Mouse (Mus musculus): Measurements from ENCODE around the gene Foxj3. TPM values are rescaled to one million over a fixed set of nuclear protein-coding genes. Genes with fewer than 3 reads are reported as not detected.
A peak's percentile ranks its signal among the peaks of the same experiment; 100 is the strongest.
"Not testable (repeated sequence)": the region's sequence is repeated elsewhere in the genome, so short reads cannot be mapped to it uniquely, and the experiment has no call there.

Gene Foxj3
- total RNA-seq (2021), result 10 to 100 TPM; 64.6 to 77.5 TPM

GRCm38 (mm10) chr4:119536615-119537014 is at the start of gene Foxj3:
TSS of gene Foxj3 (plus strand) at chr4:119537004.
- not testable (repeated sequence) for DNase-seq (ENCODE audit: low spot score in 2 of 2)
- intact Hi-C loops (cut with DNase I), result loop anchor here (5.0 to 10.0 kb wide), 3 partner anchors 88 to 292 kb away; partner anchors contain the start of genes Ppcs and Zmynd12

DNA sequence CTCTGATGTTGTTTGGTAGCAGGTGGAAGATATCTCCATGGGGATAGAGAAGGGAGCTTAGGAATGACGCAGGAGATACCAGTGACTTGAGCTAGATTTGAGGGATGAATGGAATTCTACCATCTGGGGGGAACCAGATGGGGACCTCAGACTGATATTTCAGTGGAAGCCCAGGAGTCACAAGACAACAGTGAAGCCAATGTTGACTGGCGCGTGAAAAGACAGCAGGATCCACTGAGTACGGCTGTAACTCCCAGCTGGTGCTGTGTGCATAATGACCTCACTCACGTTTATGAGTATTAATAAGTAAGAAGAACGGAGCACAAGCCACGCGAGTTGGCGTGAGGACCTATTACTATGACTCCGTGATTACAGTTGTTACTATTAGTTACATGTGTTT is 47.1 kb upstream of the Foxj3 start:
- no peak for DNase-seq (ENCODE audit: low spot score in 2 of 2)
- intact Hi-C loops (cut with DNase I), result loop anchor here (5.0 kb wide), 1 partner anchor 57 kb away; no protein-coding TSS in a partner anchor

- intact Hi-C loops (cut with DNase I), result loop anchor here (5.0 kb wide), 1 partner anchor 59 kb away; no protein-coding TSS in a partner anchor
- DNase-seq (ENCODE audit: low spot score in 2 of 2), result peak in 1 of 2 experiments; percentile 18
Measured at GRCm38 (mm10) chr4:119490806-119491205, 46.0 kb upstream of the Foxj3 start.

DNA sequence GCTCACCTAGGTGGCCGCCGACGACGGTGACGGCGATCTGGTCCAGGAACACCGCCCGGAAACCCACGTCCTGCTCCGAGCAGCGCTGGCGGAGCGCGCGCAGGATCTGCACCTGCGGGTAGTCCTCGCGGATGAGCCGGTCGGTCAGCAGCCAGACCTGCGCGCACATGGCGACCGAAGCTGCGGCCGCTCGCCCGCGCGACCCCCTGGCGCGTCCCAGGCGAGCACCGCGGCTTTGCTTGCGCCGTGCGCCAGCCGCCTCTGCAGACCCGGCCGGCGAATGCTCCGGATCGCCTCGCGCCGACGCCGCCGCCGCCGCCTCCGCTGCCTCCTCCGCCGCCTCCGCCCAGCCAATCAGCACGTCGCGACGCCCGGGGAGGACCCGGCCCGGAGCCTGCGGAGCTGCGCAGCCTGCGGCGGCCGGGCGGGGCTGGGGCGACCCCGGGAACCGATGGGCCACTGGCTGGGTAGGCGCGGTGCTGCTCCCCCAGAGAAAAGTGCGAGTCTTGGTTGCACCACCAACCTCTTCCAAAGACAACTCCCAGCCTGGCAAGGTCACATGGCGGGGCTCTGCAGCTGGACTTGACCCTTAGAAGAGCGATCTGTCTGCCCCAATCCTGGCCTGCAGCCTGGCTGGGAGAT is 44.4 kb upstream of the Foxj3 start, which contains the start of gene Rimkla:
Gene Rimkla, minus strand, starts transcription at position 338 of the 642 bp plus-strand sequence.
- intact Hi-C loops (cut with DNase I), result loop anchor here (1.0 to 5.0 kb wide), 2 partner anchors 47 to 60 kb away; partner anchors contain the start of gene Frg2f1
- DNase-seq (ENCODE audit: low spot score in 2 of 2), result peak; percentile 53 to 73

GRCm38 (mm10) chr4:119492933-119493327 is 43.9 kb upstream of the Foxj3 start:
- no peak for DNase-seq (ENCODE audit: low spot score in 2 of 2)
- intact Hi-C loops (cut with DNase I), result loop anchor here (1.0 to 5.0 kb wide), 2 partner anchors 46 to 61 kb away; partner anchors contain the start of gene Frg2f1

DNA sequence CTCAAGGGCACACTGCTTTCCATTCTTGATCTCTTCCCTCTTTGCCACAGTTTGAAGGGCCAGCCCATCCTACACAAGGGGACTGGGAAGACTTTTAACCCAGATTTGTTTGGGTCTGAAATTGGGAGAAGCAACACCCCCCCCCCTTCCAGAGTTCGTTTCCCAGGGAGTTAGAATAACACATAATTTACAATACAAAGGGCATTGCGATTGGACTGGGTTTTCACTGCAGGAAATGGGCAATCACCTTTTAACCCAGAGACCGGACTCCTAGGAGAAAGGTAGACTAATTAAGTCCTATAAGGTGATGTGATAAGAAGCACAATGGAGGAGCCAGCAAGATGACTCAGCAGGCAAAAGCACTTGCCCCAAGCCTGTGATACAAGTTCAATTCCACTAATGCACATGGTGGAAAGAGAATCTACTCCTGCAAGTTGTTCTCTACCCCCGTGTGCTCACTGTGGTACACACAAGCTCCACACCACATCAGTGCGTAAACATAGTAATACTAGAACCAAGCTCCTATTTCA is 38.4 kb upstream of the Foxj3 start:
- intact Hi-C loops (cut with DNase I), result no loop called here
- DNase-seq (ENCODE audit: low spot score in 2 of 2), result no peak

GRCm38 (mm10) chr4:119511591-119511990 is 25.2 kb upstream of the Foxj3 start:
- DNase-seq (ENCODE audit: low spot score in 2 of 2), result no peak
- intact Hi-C loops (cut with DNase I), result no loop called here

DNA sequence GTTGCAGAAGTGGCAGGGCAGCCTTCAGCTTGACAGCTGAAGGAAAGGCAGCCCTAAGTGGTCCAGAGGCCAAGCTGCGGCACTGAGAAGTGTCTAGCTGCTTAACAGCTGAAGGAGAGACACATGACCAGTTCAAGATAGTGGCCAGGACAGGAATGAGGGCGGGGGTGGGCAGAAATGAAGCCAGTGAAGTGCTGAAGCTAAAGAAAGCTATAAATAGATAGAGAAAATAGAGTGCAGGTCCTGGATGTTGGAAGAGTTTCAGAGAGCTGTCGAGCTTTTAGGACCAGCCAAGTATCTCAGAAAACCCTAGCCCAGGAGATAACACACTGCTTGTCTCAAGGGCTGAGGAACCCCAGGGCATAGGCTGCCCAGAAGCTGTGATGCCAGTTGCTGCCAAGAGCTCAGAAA is 24.1 kb upstream of the Foxj3 start:
- DNase-seq (ENCODE audit: low spot score in 2 of 2), result no peak
- intact Hi-C loops (cut with DNase I), result no loop called here

DNA sequence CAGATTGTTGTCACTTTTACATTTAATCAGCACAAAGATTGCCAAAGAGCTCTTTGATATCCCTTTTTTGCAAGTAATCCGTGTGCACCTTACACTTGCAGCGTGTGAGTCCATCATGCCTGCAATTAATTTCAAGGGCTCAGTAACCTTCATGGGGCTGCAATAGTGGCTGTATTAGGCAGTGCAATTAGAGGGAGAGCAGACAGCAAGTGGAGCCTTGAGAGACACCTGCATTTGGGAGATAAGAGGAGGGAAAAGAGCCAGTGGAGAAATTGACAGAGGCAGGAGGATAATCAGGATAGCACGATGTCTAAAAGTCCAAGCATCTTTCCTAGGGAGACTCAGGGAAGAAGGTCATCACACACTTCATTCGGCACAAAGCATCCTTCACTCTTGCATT is 13.2 kb upstream of the Foxj3 start:
- intact Hi-C loops (cut with DNase I), result no loop called here
- no peak for DNase-seq (ENCODE audit: low spot score in 2 of 2)

GRCm38 (mm10) chr4:119524010-119524409 is 12.8 kb upstream of the Foxj3 start:
- peak; percentile 23 to 43 for DNase-seq (ENCODE audit: low spot score in 2 of 2)

GRCm38 (mm10) chr4:119524466-119524865 is 12.3 kb upstream of the Foxj3 start:
- intact Hi-C loops (cut with DNase I), result no loop called here
- DNase-seq (ENCODE audit: low spot score in 2 of 2), result no peak

More at GRCm38 (mm10) chr4:119524010-119524409, 12.8 kb upstream of the Foxj3 start:
- intact Hi-C loops (cut with DNase I), result no loop called here

DNA sequence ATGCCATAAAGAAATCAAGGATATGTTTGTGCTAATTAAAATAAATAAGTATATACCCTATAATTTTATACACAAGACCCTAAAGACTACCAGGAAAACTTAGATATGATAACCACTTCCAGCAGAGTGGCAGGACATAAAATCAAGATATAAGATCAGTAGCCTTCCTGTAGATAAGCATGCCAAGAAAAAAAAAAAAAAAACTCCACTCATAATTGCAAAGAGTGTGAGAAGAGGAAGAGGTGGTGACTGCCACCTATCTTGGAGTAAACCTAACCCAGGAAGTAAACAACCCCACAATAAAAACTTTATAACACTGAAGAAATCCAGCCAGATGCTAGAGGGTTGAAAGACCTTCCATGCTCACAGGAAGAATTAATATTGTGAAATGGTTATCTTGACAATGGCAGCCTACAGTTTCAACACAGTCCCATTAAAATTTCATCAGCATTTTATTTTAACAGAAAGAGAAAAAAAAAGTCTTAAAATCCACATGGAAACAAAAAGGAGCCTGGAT is 10.4 kb upstream of the Foxj3 start:
- intact Hi-C loops (cut with DNase I), result no loop called here
- no peak for DNase-seq (ENCODE audit: low spot score in 2 of 2)

DNA sequence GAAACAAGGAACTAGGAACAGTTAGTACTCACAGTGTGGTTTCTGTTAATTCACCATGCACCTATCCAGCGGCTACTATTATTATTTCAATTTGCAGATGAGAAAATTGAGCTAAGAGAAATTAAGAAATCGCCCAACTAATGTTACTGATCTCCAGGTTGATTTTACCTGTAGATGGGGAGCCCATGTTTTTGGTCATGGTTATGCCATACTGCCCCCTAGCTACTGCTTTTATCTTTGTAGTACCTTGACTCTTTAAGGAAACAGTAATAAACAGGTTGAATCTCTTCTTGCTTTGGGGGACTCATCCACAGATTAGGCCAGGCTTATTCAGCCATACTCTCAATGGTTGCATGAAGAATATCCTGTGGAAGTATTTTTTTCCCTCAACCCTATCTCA is 5.0 kb upstream of the Foxj3 start:
- intact Hi-C loops (cut with DNase I), result loop anchor here (10.0 kb wide), 2 partner anchors 93 to 287 kb away; no protein-coding TSS in a partner anchor
- DNase-seq (ENCODE audit: low spot score in 2 of 2), result peak in 1 of 2 experiments; percentile 26

GRCm38 (mm10) chr4:119535103-119535502 is 1.7 kb upstream of the Foxj3 start:
- intact Hi-C loops (cut with DNase I), result loop anchor here (5.0 to 10.0 kb wide), 3 partner anchors 90 to 290 kb away; partner anchors contain the start of genes Ppcs and Zmynd12

DNA sequence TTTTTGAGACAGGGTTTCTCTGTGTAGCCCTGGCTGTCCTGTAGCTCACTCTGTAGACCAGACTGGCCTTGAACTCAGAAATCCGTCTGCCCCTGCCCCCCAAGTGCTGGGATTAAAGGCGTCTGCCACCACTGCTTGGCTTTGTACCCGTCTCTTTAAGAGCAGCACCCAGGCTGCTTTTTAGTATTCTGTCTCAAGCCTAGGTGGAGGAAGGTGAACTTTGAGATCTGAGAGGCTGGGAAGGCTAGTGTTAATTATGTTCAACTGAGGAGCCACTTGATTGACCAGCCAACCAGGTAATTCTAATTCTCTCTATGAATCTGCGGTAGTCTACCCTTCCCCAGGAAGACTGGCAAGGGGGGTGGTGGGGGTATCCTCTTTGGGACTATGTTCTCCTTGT is 632 bp downstream of the Foxj3 start:
- intact Hi-C loops (cut with DNase I), result loop anchor here (5.0 to 10.0 kb wide), 3 partner anchors 87 to 293 kb away; partner anchors contain the start of genes Ppcs and Zmynd12
- DNase-seq (ENCODE audit: low spot score in 2 of 2), result no peak

More at GRCm38 (mm10) chr4:119535103-119535502, 1.7 kb upstream of the Foxj3 start:
- no peak for DNase-seq (ENCODE audit: low spot score in 2 of 2)

GRCm38 (mm10) chr4:119539031-119539824 is 2.4 kb downstream of the Foxj3 start, which contains the start of gene Frg2f1:
TSS of gene Frg2f1 (minus strand) at chr4:119539529.
- intact Hi-C loops (cut with DNase I), result loop anchor here (1.0 to 10.0 kb wide), 4 partner anchors 47 to 294 kb away; partner anchors contain the start of genes Ppcs, Rimkla and Zmynd12
- DNase-seq (ENCODE audit: low spot score in 2 of 2), result peak; percentile 94 to 96

DNA sequence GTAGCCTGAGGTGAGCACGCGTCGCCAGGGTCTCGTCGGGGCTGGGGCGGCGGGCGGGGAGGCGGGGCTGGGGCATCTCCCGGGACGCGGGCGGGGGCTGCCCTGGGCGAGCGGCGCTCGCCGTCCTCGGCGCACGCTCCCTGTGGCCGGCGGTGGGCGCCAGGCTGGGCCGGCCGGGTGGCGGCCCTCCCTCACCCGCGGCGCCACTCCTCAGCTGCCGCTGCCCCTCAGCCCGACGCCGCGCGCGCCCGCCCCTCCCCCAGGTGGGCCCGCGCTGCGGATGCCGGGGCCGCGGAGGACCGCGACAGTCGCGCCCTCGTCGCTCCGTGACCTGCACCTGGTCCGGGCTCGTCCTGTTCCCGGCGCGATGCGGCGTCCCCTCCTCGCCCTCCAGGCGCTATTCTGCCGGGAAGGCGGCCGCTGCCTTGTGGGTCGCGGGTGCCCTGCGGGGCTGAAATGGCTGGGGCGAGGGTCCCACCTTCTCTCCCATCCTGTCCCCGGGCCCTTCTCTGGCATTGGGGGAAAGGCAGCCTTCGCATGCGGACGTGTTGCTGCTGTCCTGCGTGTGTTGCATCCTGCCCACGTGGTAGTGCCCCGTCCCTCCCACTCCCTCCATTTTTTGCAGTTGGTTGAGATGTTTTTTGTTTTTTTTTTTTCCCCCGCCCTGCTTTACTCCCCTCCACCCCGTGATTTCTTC is 3.2 kb downstream of the Foxj3 start:
- peak; percentile 24 to 31 for DNase-seq (ENCODE audit: low spot score in 2 of 2)

DNA sequence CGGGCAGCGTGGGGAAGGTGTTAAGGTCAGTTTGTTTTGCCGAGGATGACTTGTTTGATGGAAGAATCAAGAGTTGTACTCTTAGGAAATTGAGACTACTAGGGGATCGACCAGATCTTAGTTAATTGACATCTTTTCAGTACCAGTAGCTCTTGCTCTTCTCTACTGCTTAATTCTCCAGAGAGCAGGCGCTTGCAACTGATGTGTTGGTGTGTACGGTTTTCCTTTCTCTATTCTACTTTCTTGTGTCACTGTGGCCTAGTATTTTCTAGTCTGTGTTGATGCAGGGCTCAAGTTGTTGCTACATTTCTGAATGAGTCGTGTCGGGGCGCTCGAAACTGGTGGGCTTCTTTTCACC is 3.7 kb downstream of the Foxj3 start:
- DNase-seq (ENCODE audit: low spot score in 2 of 2), result no peak
- intact Hi-C loops (cut with DNase I), result no loop called here

More for the DNA sequence above, 3.2 kb downstream of the Foxj3 start:
- intact Hi-C loops (cut with DNase I), result loop anchor here (1.0 to 10.0 kb wide), 4 partner anchors 48 to 295 kb away; partner anchors contain the start of genes Ppcs, Rimkla and Zmynd12

GRCm38 (mm10) chr4:119550864-119551263 is 14.1 kb downstream of the Foxj3 start:
- intact Hi-C loops (cut with DNase I), result no loop called here

More at GRCm38 (mm10) chr4:119550864-119551263, 14.1 kb downstream of the Foxj3 start:
- DNase-seq (ENCODE audit: low spot score in 2 of 2), result no peak
